Mouse (Mus musculus): Measurements from ENCODE around the gene Nrm. TPM values are rescaled to one million over a fixed set of nuclear protein-coding genes. Genes with fewer than 3 reads are reported as not detected.

The Nrm gene
- 4.0 and 4.1 TPM in 2 replicates for polyA plus RNA-seq (2021; fragmentation: Nextera tagmentation)
- long read RNA-seq, experiment 1, transcript Nrm-201 (4 exons, 1,466 nt), result major isoform, 5 of 5 reads
- long read RNA-seq, experiment 1, partial matches to known transcripts, result 0 of 5 reads
- long read RNA-seq, experiment 1, other reads (novel, unspliced or antisense), result 0 of 5 reads
- long read RNA-seq, experiment 2, transcript Nrm-201 (4 exons, 1,466 nt), result major isoform, 5 of 6 reads
- long read RNA-seq, experiment 2, partial matches to known transcripts, result 0 of 6 reads
- long read RNA-seq, experiment 2, other reads (novel, unspliced or antisense), result 1 of 6 reads

GRCm38 (mm10) chr17:35861198-35861857, at the start of gene Nrm:
TSS of gene Nrm (plus strand) at chr17:35861318.

GRCm38 (mm10) chr17:35821439-35822430, 39.4 kb upstream of the Nrm start, which contains the start of gene Ier3:
TSS of gene Ier3 (plus strand) at chr17:35821684.

GRCm38 (mm10) chr17:35822964-35823937, 37.9 kb upstream of the Nrm start, which contains the start of gene Flot1:
TSS of gene Flot1 (plus strand) at chr17:35823230.

GRCm38 (mm10) chr17:35838122-35838544, 23.0 kb upstream of the Nrm start, which contains the start of gene Tubb5:
TSS of gene Tubb5 (minus strand) at chr17:35838306.

GRCm38 (mm10) chr17:35841076-35841950, 19.8 kb upstream of the Nrm start, which contains the start of gene Mdc1:
TSS of gene Mdc1 (plus strand) at chr17:35841515.

GRCm38 (mm10) chr17:35865481-35866280, 4.6 kb downstream of the Nrm start, which contains the start of gene Ppp1r18:
TSS of gene Ppp1r18 (plus strand) at chr17:35865593.

GRCm38 (mm10) chr17:35879245-35880057, 18.3 kb downstream of the Nrm start, which contains the start of gene Dhx16:
TSS of gene Dhx16 (plus strand) at chr17:35879819.

GRCm38 (mm10) chr17:35896781-35897643, 35.9 kb downstream of the Nrm start, which contains the start of gene 2310061I04Rik:
TSS of gene 2310061I04Rik (minus strand) at chr17:35897431.

GRCm38 (mm10) chr17:35909919-35910369, 48.8 kb downstream of the Nrm start, which contains the start of gene Atat1:
TSS of gene Atat1 (minus strand) at chr17:35910075.

Other genes with a start within 250 kb of the Nrm start
- gene Gm9573, start 234.7 kb upstream of the Nrm start, polyA plus RNA-seq (2021; fragmentation: Nextera tagmentation), result not detected in 2 replicates
- gene Mucl3, start 217.6 kb upstream of the Nrm start, polyA plus RNA-seq (2021; fragmentation: Nextera tagmentation), result not detected in 2 replicates
- gene Vars2, start 193.7 kb upstream of the Nrm start, polyA plus RNA-seq (2021; fragmentation: Nextera tagmentation), result 4.2 and 4.4 TPM in 2 replicates
- gene Gtf2h4, start 187.6 kb upstream of the Nrm start, polyA plus RNA-seq (2021; fragmentation: Nextera tagmentation), result 25.0 and 27.8 TPM in 2 replicates
- gene Ddr1, start 156.7 kb upstream of the Nrm start, polyA plus RNA-seq (2021; fragmentation: Nextera tagmentation), result 10.2 and 39.0 TPM in 2 replicates
- gene Ier3, start 39.6 kb upstream of the Nrm start, polyA plus RNA-seq (2021; fragmentation: Nextera tagmentation), result 11.2 and 18.9 TPM in 2 replicates
- 142 and 144 TPM in 2 replicates for gene Flot1, start 38.1 kb upstream of the Nrm start, polyA plus RNA-seq (2021; fragmentation: Nextera tagmentation)
- gene Tubb5, start 23.0 kb upstream of the Nrm start, polyA plus RNA-seq (2021; fragmentation: Nextera tagmentation), result 596 and 663 TPM in 2 replicates
- 2.9 and 4.1 TPM in 2 replicates for gene Mdc1, start 19.8 kb upstream of the Nrm start, polyA plus RNA-seq (2021; fragmentation: Nextera tagmentation)
- gene Ppp1r18, start 4.3 kb downstream of the Nrm start, polyA plus RNA-seq (2021; fragmentation: Nextera tagmentation), result 0.97 and 6.2 TPM in 2 replicates
- gene Dhx16, start 18.5 kb downstream of the Nrm start, polyA plus RNA-seq (2021; fragmentation: Nextera tagmentation), result 9.6 and 13.1 TPM in 2 replicates
- gene 2310061I04Rik, start 36.1 kb downstream of the Nrm start, polyA plus RNA-seq (2021; fragmentation: Nextera tagmentation), result 59.1 and 90.8 TPM in 2 replicates
- gene Atat1, start 48.8 kb downstream of the Nrm start, polyA plus RNA-seq (2021; fragmentation: Nextera tagmentation), result 34.2 and 50.5 TPM in 2 replicates
- 65.1 and 66.8 TPM in 2 replicates for gene Mrps18b, start 55.1 kb downstream of the Nrm start, polyA plus RNA-seq (2021; fragmentation: Nextera tagmentation)
- gene Ppp1r10, start 55.1 kb downstream of the Nrm start, polyA plus RNA-seq (2021; fragmentation: Nextera tagmentation), result 16.6 and 18.5 TPM in 2 replicates
- gene Abcf1, start 108.4 kb downstream of the Nrm start, polyA plus RNA-seq (2021; fragmentation: Nextera tagmentation), result 50.2 and 50.3 TPM in 2 replicates
- gene Gnl1, start 118.5 kb downstream of the Nrm start, polyA plus RNA-seq (2021; fragmentation: Nextera tagmentation), result 23.8 and 41.5 TPM in 2 replicates
- 12.1 and 12.4 TPM in 2 replicates for gene Prr3, start 118.9 kb downstream of the Nrm start, polyA plus RNA-seq (2021; fragmentation: Nextera tagmentation)
- gene H2-T24, start 159.2 kb downstream of the Nrm start, polyA plus RNA-seq (2021; fragmentation: Nextera tagmentation), result 2.5 and 3.0 TPM in 2 replicates
- 24.6 and 34.7 TPM in 2 replicates for gene H2-T23, start 171.5 kb downstream of the Nrm start, polyA plus RNA-seq (2021; fragmentation: Nextera tagmentation)
- 21.2 and 21.4 TPM in 2 replicates for gene H2-T22, start 181.4 kb downstream of the Nrm start, polyA plus RNA-seq (2021; fragmentation: Nextera tagmentation)
- gene Gm6034, start 181.6 kb downstream of the Nrm start, polyA plus RNA-seq (2021; fragmentation: Nextera tagmentation), result not detected in 2 replicates
- gene Gm11127, start 197.1 kb downstream of the Nrm start, polyA plus RNA-seq (2021; fragmentation: Nextera tagmentation), result not detected in 2 replicates

Measured in left cerebral cortex, adult 6 months (tissue).